Mouse (Mus musculus) left cerebral cortex, postnatal 25 days (tissue): ENCODE measurements around the gene Slc13a4. TPM values are rescaled to one million over a fixed set of nuclear protein-coding genes. Genes with fewer than 3 reads are reported as not detected.

Experiments
- DNase-seq, 2 experiments: peaks; one replicate each; pipeline ENCODE4 v3.0.0; 2022; ENCODE audit warnings: low spot score in 2 of 2, mixed read lengths in 1 of 2
- intact Hi-C: fragments of 180-260 bp; cut with DNase I; formaldehyde crosslinking; loops from one replicate; pipeline ENCODE4 v1.15.1; 2025
- total RNA-seq, 2 experiments: library from RNA; stranded (reverse); gene quantifications; 2 replicates each; pipeline ENCODE4 v1.2.3; 2021

Slc13a4 gene
- total RNA-seq, 2 experiments from 2014 or later, result 11.9 to 14.4 TPM

DNA sequence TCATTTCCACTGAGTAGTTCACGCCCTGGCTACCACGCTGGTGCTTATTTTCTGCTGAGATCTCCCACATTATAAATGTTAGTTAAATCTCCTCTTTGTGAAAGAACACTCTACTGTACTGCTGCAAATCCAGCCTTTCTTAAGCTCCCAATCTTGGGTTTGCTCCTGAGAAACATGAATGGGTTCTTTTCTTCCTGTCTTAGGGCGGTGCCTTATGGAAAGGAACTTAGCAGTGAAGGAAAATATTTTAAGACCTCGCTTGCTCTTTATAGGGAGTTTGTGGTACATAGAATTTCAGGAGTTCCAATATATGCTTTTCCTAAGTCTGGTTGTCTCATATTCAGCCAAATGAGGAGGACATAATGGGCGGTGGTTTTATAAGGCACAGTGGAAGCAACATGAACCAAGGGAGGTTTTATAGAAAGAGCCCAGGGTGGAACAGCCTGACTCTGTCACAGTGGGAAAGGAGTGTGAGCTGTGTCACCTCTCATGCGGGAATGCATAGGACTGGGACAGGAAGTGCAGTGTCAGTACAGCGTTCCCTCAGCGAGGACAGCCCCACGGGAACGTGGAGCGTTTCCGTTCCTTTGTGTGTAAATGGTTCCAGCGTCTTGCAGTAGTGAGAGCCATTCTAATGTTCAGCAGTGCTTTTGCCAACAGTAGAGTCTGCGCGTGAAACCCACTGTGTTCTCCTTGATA lies 42.2 kb downstream of the Slc13a4 start:
- DNase-seq, result no peak
- intact Hi-C loops, result no loop called here

DNA sequence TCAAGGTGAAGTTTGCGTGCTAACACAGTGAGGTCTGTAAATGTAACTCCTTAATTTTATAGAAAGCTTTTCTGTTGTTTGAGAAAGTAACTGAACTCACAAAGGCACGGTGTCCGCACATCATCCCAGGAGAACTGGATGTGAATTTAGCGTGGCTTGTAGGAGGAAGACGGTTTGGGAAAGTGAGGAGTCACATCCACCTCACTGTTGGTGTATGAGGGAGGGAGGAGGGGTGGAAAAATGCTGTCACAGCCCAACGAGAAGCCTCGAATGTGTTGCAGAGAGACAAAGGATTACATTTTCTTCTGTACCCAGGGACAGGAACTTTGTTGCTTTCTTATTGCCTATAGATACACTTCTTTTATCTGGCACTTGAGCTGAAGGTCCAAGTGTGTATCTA lies 47.4 kb downstream of the Slc13a4 start:
- intact Hi-C loops, result no loop called here
- DNase-seq, result peak in 1 of 2 experiments; percentile 26

DNA sequence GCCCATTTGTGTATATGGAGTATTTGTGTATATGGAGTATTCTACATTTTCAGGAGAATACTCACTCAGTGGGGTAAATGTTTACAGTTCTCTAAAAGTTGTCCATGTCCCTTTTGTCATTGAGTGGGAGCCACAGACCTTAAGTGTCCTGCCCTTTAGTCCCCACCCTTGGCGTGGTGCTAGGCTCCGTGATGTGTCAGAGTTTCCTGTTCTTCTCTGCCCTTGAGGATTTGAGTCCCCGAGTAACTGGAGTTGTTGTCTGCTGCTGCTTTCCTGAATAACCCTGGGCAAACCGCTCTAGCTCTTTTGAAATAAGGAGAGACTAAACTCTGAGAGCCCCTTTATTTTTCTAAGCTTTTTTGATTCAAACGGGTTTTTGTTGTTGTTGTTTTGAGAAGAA lies 48.4 kb downstream of the Slc13a4 start:
- intact Hi-C loops, result loop anchor here (10.0 kb wide), 3 partner anchors 115 to 305 kb away; partner anchors contain the start of gene Mtpn
- DNase-seq, result no peak

- intact Hi-C loops, result loop anchor here (10.0 kb wide), 3 partner anchors 116 to 306 kb away; partner anchors contain the start of gene Mtpn
- no peak for DNase-seq
Observed at GRCm38 (mm10) chr6:35258922-35259321, 49.0 kb downstream of the Slc13a4 start.

DNA sequence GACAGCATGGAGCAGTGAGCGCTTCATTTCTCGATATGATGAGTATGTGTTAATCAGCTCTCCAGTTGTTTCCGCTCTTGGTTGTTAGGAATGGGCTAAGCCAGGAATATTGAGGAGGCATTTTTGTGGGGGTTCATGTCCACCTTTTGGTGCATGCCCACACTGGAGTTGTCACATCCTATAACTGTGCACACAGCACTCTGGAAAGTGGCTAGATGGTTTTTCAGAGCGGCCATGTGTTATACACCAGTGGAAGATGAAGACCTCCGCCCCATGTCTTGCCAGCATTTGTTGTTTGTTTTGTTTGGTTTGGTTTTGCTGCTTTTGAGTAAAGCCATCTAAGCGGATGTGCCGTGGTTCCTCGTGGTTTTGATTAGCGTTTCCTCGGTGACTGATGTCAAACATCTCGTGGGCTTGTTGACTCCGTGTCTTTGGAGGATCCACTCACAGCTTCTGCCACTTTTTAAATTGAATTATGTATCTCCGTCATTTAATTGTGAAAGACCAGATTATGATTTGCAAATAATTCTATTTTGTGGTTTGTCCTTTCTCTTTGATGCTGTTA lies 50.2 kb downstream of the Slc13a4 start:
- intact Hi-C loops, result loop anchor here (10.0 kb wide), 3 partner anchors 117 to 307 kb away; partner anchors contain the start of gene Mtpn
- DNase-seq, result no peak

GRCm38 (mm10) chr6:35256691-35257090 lies 51.2 kb downstream of the Slc13a4 start:
- intact Hi-C loops, result loop anchor here (10.0 kb wide), 3 partner anchors 118 to 308 kb away; partner anchors contain the start of gene Mtpn
- DNase-seq, result peak; percentile 44 to 67

DNA sequence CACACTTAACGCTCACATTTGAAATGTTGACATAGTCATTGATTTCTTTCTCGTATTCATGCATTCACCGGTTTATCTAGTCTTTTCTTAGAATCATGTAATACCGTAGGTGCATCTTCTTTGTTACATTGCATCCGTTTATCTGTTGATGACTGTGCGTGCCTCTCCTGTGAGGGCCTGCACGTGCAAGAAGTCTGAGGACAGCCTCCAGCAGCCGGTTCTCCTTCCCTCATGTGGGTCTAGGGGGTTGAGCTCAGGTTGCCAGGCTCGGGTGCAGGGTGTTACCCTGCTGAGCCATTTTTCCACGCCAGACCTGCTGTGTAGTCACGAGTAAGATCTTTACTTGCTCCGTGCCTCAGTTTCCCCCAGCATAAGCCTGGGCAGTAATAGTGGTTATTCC lies 52.9 kb downstream of the Slc13a4 start:
- intact Hi-C loops, result loop anchor here (10.0 kb wide), 3 partner anchors 120 to 310 kb away; partner anchors contain the start of gene Mtpn
- DNase-seq, result no peak

DNA sequence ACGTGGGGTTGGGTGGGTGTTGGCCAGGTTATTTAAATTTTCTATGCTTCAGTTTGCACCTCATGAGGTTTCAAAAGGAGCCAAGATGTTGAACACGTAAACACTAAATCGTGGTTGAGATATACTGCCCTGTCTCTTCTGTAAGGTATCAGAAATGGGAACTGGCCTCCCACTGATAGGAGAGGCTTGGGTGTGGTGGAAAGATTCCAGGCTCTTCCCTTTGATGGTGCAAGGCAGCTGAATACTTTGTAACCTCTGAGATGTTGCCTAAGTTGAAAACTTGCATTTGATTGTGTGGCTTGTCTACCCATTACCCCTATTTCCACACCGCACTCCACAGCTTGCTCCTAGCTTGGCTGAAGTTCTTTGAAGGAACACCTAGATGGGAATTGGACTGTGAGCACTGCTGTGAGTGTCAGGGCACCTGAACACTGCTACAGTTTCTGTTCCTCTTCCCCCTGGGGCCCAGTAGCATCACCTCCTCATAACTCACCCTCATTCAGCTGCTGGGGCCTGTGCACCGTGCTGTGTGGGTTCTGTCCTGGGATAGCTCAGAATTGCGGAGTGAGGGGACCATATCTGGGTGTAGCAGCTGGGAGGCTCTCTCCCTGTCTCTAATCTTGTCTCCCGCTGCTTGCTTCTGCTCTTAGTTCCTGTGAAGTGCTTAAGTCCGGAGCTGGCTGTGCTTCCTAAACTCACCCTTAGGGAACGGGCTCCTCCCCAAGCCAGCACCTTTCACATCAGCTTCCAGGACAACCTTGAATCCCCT lies 53.6 kb downstream of the Slc13a4 start:
- no peak for DNase-seq

DNA sequence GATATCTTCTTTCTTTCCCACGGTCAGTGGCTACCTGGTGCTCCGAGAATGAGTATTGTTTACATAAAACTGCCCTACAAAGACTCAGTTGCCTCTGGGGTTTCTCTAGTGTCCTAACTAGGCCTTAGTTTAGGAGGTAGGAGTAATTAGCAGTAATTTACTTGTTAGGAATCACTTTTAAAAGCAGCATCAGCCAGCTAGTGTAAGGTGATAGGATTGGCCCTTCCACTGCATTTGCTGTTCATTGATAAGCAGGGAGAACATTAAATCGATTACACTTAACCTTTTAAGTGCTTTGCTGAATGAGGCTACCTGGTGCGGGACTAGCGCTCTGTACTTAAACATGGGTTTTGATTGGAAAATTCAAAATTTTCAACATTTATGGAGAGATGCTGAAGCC lies 54.5 kb downstream of the Slc13a4 start:
- no peak for DNase-seq
- intact Hi-C loops, result loop anchor here (2.0 to 10.0 kb wide), 4 partner anchors 35 to 311 kb away; partner anchors contain the start of gene Mtpn

More for the DNA sequence above, 53.6 kb downstream of the Slc13a4 start:
- intact Hi-C loops, result loop anchor here (10.0 kb wide), 3 partner anchors 120 to 310 kb away; partner anchors contain the start of gene Mtpn

DNA sequence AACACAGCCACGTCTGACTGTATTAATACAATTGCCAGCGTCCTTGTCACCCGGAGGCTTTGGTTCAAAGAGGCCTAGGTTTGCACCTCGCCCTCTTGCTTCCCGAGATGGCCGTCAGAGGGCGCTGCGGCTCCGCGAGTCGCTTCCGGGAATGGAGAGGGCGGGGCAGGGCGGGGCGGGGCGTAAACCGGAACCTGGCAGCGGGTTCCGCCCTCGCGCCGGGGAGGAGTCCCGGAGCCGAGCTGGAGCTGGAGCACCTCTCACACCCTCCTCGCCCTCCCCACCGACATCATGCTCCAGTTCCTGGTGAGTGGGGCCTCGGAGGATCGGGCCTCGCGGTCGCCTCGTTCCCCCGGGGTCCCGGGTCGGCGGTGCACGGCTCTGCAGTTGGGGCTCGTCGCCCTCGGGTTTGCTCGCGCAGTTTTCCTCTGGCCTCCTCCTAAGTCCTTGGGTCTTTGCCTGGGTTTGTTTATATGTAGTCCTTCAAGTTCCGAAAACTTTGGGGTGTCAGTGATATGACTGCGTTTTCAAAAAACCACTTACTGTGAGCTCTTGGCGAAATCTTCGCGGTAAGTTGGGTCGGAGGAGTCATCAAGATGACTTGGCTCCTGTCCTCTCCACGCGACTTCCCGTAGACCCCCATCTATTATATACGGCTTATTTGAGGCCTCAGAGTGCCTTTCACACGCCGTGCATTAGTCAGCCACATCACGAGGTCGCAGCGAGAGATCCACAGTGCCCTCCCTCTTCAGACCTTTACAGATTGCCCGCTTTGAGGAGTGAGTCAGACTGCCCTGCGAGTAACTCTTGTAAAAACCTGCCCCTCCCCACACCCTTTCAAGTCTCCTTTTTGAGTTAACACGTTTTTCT lies 55.2 kb downstream of the Slc13a4 start:
- intact Hi-C loops, result loop anchor here (2.0 to 10.0 kb wide), 4 partner anchors 36 to 312 kb away; partner anchors contain the start of gene Mtpn
- peak; percentile 84 to 87 for DNase-seq

DNA sequence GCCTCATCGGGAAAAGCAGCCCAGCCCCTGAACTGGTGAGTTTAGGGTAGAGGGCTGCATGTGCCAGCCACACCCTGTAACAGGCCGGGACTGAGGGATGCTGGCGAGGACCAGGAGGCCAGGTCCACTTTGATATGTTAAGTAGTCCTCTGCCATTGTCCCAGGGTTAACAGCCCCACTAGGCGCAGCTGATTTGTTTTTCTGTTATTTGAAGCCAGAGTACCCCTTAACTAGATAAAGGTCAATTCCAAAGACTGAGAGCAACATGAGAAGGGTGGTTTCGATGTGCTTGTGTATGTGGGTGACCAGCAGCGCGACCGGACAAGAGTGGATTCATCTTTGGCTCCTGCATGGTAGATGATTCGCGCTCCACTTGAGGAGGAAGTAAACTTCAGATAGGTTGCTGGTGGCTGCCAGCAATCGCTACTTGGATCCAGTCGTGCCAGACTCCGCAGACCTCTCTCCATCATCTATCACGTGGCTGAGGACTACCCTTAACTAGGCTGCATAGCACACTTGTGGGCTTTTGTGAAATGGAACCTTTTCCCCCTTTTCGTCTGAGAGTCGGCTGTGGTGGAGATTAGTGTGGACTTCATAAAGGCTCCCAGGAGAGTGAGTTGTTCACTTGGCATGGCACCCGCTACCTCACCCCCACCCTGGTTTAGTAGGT lies 56.0 kb downstream of the Slc13a4 start:
- intact Hi-C loops, result loop anchor here (2.0 to 10.0 kb wide), 4 partner anchors 37 to 313 kb away; partner anchors contain the start of gene Mtpn

GRCm38 (mm10) chr6:35245086-35245485 lies 62.8 kb downstream of the Slc13a4 start:
- intact Hi-C loops, result no loop called here

More for the DNA sequence above, 56.0 kb downstream of the Slc13a4 start:
- DNase-seq, result no peak

DNA sequence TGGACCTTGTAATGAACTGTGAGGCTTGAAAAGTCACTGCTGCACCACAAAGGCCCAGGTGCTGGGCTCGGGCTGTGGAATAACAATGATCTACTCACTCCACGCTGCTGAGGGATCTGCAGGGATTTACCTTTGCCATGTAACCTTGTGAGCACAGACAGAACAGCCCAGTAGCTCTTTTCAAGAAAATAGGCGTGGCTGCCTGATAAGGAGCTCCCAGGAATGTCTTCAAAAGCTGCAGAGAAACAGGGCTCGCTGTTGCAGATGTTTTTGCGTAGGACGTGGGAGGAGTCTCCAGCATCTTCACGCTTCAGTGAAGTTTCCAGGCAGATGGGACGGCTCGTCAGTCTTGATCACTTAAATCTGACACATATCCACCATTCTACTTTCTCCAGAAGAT lies 63.9 kb downstream of the Slc13a4 start:
- intact Hi-C loops, result no loop called here
- no peak for DNase-seq

More at GRCm38 (mm10) chr6:35245086-35245485, 62.8 kb downstream of the Slc13a4 start:
- peak in 1 of 2 experiments; percentile 28 for DNase-seq

DNA sequence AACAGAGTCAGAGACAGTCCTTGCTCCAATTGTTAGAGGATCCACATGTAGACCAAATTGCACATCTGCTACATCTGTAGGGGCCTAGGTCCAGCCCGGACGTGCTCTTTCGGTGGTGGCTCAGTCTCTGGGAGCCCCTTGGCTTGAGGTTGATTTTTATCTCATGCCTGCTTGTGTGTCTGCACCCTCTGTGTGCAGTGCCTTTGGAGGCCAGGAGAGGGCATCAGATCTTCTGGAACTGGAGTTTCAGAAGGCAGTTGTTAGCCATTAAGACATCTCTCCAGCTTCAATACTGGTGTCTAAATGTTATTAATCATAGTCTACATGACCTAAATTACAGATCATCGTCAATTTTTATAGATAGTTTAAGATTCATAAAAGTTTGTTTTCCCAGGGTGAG lies 64.7 kb downstream of the Slc13a4 start:
- intact Hi-C loops, result no loop called here
- DNase-seq, result no peak

GRCm38 (mm10) chr6:35236108-35236785 lies 71.7 kb downstream of the Slc13a4 start:
- no peak for DNase-seq
- intact Hi-C loops, result no loop called here

DNA sequence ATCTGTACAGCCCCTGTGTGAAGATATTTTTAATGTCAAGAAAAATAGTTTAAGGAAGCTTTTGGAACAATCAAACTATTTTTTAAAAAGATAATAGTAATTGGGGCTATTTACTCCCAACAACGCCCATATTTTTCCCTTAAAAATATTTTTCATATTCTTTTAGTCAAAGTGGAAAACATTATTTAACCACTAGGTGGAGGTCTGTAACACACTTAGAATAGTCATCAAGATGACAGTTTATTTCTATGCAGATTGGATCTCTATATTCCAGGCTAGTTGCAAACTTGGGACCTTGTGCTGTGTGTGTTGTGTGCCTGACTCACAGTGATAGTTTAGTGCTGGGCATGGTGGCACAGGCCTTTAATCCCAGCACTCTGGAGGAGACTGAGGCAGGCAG lies 78.5 kb downstream of the Slc13a4 start:
- intact Hi-C loops, result no loop called here
- DNase-seq, result no peak

DNA sequence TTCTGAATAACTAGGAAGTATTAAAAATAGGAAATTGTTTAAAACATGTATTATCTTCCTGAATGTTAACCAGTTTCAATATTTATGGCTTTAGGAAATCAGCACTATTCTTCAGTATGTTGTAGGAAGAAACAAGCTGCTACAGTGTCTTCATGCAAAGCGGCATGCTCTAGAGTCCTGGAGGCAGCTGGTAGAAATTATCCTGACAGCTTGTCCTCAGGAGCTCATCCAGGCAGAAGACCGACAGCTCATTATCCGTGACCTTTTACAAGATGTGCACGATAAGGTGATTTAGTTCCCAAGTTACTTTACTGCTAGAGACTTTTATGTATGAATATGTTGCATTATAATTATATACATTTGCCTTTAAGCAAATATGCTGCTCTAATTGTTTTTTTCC lies 82.2 kb downstream of the Slc13a4 start:
- DNase-seq, result no peak
- intact Hi-C loops, result no loop called here
